Mouse (Mus musculus) liver, embryonic 14.5 days (tissue): ENCODE measurements around the gene Mdm4. TPM values are rescaled to one million over a fixed set of nuclear protein-coding genes. Genes with fewer than 3 reads are reported as not detected.

Experiments
- ATAC-seq: fragments of 200-750 bp; cut with Nextera tagmentation; 2 replicates; pipeline ENCODE4 v1.8.0; 2017; ENCODE audit warnings: moderate number of reproducible peaks, mild to moderate bottlenecking, moderate library complexity; ENCODE audit not compliant: insufficient read depth
- DNase-seq, 3 experiments: peaks; one replicate each; pipeline ENCODE4 v3.0.0-alpha.2; 2012 to 2013; ENCODE audit warnings: low read depth in 3 of 3, low spot score in 3 of 3
- H3K27ac ChIP-seq: fragments of 300-500 bp; sonication (generic); 2 replicates; pipeline ENCODE4 v1.5.1; 2014; ENCODE audit warnings: moderate library complexity, mild to moderate bottlenecking, control low read depth, inconsistent platforms
- H3K27me3 ChIP-seq: fragments of 300-500 bp; sonication (generic); 2 replicates; pipeline ENCODE4 v1.6.1; 2014; ENCODE audit warnings: mild to moderate bottlenecking, low read length, moderate library complexity; ENCODE audit not compliant: control insufficient read depth, insufficient read depth
- H3K36me3 ChIP-seq: fragments of 300-500 bp; sonication (generic); replicated peaks from 2 replicates; pipeline ENCODE4 v1.6.1; 2014; ENCODE audit warnings: low read depth; ENCODE audit not compliant: control insufficient read depth, insufficient read depth
- H3K4me1 ChIP-seq, 2 experiments: fragments of 200-500 bp in 1 of 2; fragments of 300-500 bp in 1 of 2; sonication (generic) in 1 of 2; replicated peaks; 2 replicates each; pipeline ENCODE4 v1.6.1; 2012 to 2014; ENCODE audit warnings: antibody characterized with exemption in 1 of 2, inconsistent platforms in 1 of 2, low read length in 1 of 2; ENCODE audit not compliant: control insufficient read depth in 2 of 2, insufficient read depth in 2 of 2
- H3K4me2 ChIP-seq: fragments of 300-500 bp; sonication (generic); 2 replicates; pipeline ENCODE4 v1.6.1; 2014; ENCODE audit warnings: low read depth, mild to moderate bottlenecking, control low read depth, moderate library complexity
- H3K4me3 ChIP-seq, 2 experiments: fragments of 200-500 bp in 1 of 2; fragments of 300-500 bp in 1 of 2; sonication (generic) in 1 of 2; 2 replicates each; pipeline ENCODE4 v1.5.1; 2012 to 2014; ENCODE audit warnings: low read depth in 2 of 2, low read length in 2 of 2, mild to moderate bottlenecking in 2 of 2, control low read depth in 1 of 2, inconsistent platforms in 1 of 2, moderate library complexity in 1 of 2; ENCODE audit not compliant: insufficient read depth in 1 of 2
- H3K9ac ChIP-seq: fragments of 300-500 bp; sonication (generic); replicated peaks from 2 replicates; pipeline ENCODE4 v1.6.1; 2014; ENCODE audit warnings: mild to moderate bottlenecking, control low read depth, moderate library complexity
- H3K9me3 ChIP-seq: fragments of 300-500 bp; sonication (generic); 2 replicates; pipeline ENCODE4 v1.6.1; 2016; ENCODE audit warnings: low read length, mixed read lengths; ENCODE audit not compliant: control insufficient read depth
- CTCF ChIP-seq: IDR thresholded peaks from 2 replicates; pipeline ENCODE4 v1.5.1; 2016; ENCODE audit warnings: antibody characterized with exemption, low read depth, control low read depth
- EP300 ChIP-seq: IDR thresholded peaks from 2 replicates; pipeline ENCODE4 v1.6.1; 2016; ENCODE audit warnings: antibody characterized with exemption, low read depth
- WGBS: fragments of 180-500 bp; shearing (Covaris S2); extraction: QIAGEN DNeasy Blood & Tissue Kit; methylation state at CpG from one replicate; pipeline ENCODE4 v1.1.7; 2014; ENCODE audit not compliant: insufficient replicate concordance; 5-methylcytosine and 5-hydroxymethylcytosine counted together
- polyA plus RNA-seq, 2 experiments: library from polyadenylated mRNA; depleted of rRNA in 1 of 2; stranded (reverse) in 1 of 2; unstranded in 1 of 2; fragments of >200 nt; fragmentation: Nextera tagmentation in 1 of 2; extraction: Ambion mirVana in 1 of 2; gene quantifications; 2 replicates each; pipeline versions ENCODE4 v1.2.1 to v1.2.3; 2012 to 2014

The Mdm4 gene
- polyA plus RNA-seq, 2 experiments = 11.6 to 25.9 TPM

DNA sequence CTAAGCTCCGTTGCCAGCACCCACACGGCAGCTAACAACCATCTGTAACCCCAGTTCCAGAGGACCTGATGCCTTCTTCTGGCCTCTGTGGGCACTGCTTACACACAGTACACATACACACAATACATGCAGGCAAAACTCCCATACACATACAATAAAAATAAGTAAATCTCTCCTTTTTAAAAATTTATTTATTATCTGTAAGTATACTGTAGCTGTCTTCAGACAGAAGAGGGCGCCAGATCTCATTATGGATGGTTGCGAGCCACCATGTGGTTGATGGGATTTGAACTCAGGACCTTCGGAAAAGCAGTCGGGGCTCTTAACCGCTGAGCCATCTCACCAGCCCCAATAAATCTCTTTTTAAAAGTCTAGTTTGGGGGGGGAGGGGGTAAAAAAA is 9.0 kb downstream of the Mdm4 start:
- 84% methylated on average over 7 of the region's 7 CpGs for WGBS
- no peak overlapping the region for H3K9ac ChIP-seq
- H3K9me3 ChIP-seq = no peaks in the 10 kb centered on the region
- H3K27ac ChIP-seq = no peak overlapping the region
- peaks cover 15% of the 10 kb centered on the region for H3K36me3 ChIP-seq
- H3K4me1 ChIP-seq = peaks cover 2 to 13% of the 10 kb centered on the region in 2 experiments; a peak in 3 of 4 replicates
- ATAC-seq (no peak), DNase-seq (no peak)
- no peak overlapping the region for H3K4me3 ChIP-seq
- TF ChIP-seq CTCF = peak; percentile 33
- TF ChIP-seq EP300 = no peak
- no peak overlapping the region for H3K4me2 ChIP-seq
- no peaks in the 10 kb centered on the region for H3K27me3 ChIP-seq

DNA sequence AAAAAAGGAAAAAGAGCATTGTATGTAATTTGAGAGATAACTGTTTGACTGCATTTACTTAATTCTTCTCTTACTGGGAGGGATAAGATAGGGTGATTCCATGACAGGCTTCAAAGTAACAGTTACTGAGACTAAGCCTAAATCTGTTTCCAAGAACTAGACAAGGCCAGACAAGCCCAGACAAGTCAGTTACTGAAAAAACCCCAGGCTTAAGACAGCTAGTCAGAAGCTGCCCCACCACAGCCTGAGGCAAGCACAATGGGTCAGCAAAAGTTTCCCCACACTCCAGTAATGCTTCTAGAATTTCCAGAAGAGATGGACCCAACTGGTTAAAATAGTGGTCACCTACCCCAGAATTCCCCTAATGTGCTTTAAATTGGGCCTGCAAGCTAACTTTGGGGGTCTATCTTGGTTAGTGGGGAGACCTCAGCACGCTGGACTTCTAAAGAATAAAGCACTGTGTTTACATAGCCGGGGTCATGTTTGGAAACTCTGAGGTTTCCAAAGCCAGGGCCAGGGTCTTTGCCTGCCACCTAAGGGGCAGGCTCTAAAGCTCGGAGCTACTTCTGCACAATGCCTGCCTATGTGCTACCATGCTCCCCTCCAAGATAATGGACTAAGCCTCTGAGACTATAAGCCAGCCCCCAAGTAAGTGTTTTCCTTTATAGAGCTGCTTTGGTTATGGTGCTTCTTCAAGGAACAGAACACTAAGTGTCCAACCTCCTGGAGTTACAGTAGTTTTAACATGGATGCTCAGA is 10.0 kb downstream of the Mdm4 start:
- Histone ChIP-seq H3K27me3 (no peaks in the 10 kb centered on the region), H3K9me3 (no peaks in the 10 kb centered on the region), H3K4me3 (no peak overlapping the region), H3K4me1 (peaks cover 2 to 13% of the 10 kb centered on the region in 2 experiments; a peak in 3 of 4 replicates), H3K4me2 (peak overlapping the region; percentile 8; the same call in 1 of the 2 replicates), H3K9ac (no peak overlapping the region), H3K27ac (no peak overlapping the region), H3K36me3 (peaks cover 20% of the 10 kb centered on the region)
- ATAC-seq (no peak), DNase-seq (no peak)
- no peak for TF ChIP-seq CTCF
- no peak for TF ChIP-seq EP300
- 64% methylated on average over 3 of the region's 3 CpGs for WGBS

DNA sequence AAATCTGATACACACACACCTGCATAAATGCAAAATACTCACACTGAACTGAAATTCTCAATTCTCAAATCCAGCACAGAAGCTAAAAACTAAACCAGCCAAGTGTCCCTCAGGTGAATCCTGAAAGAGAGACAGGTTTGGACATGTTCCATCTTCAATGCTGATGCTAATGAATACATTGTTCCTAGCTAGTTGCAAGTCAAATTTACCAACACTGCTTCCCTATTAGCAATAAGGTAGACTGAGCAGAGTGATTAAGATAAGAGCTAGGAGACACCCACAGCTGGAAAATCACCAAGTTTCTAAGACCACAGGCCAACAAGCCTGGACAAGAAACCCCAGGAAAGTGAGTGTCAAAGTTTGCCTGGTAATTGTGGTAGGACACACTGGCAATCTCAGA is 11.0 kb downstream of the Mdm4 start:
- Histone ChIP-seq H3K9ac (no peak overlapping the region), H3K4me1 (peaks cover 2 to 11% of the 10 kb centered on the region in 2 experiments; a peak in 3 of 4 replicates), H3K27ac (no peak overlapping the region), H3K36me3 (peaks cover 28% of the 10 kb centered on the region), H3K4me3 (no peak overlapping the region), H3K9me3 (no peaks in the 10 kb centered on the region), H3K4me2 (no peak overlapping the region), H3K27me3 (no peaks in the 10 kb centered on the region)
- ATAC-seq (no peak), DNase-seq (no peak)
- TF ChIP-seq EP300 = no peak

DNA sequence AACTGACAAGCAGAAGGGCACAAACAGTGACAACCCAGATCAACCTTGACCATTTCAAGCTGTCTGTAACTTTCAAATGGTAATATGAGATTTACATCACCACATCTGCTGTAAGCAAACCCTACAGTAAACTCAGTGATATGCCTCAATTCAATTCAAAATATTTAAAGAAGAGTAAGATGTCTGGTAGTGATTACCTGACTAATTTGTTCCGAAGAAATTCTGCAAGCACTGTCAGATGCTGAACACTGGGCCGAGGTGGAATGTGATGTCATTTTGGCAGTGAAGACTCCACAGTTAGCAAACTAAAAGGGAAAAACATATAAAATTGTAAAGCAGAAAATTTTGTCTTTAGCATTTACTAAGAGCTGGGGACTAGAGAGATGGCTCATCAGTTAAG is 11.8 kb downstream of the Mdm4 start:
- H3K9me3 ChIP-seq = no peaks in the 10 kb centered on the region
- DNase-seq (no peak), ATAC-seq (no peak)
- TF ChIP-seq EP300 (no peak), CTCF (no peak)
- peaks cover 0 to 8% of the 10 kb centered on the region in 2 experiments; a peak in 3 of 4 replicates for H3K4me1 ChIP-seq
- 89% methylated on average over 2 of the region's 2 CpGs for WGBS
- H3K9ac ChIP-seq = no peak overlapping the region
- H3K36me3 ChIP-seq = peaks cover 32% of the 10 kb centered on the region
- H3K27ac ChIP-seq = no peak overlapping the region
- no peak overlapping the region for H3K4me2 ChIP-seq
- no peak overlapping the region for H3K4me3 ChIP-seq
- no peaks in the 10 kb centered on the region for H3K27me3 ChIP-seq

DNA sequence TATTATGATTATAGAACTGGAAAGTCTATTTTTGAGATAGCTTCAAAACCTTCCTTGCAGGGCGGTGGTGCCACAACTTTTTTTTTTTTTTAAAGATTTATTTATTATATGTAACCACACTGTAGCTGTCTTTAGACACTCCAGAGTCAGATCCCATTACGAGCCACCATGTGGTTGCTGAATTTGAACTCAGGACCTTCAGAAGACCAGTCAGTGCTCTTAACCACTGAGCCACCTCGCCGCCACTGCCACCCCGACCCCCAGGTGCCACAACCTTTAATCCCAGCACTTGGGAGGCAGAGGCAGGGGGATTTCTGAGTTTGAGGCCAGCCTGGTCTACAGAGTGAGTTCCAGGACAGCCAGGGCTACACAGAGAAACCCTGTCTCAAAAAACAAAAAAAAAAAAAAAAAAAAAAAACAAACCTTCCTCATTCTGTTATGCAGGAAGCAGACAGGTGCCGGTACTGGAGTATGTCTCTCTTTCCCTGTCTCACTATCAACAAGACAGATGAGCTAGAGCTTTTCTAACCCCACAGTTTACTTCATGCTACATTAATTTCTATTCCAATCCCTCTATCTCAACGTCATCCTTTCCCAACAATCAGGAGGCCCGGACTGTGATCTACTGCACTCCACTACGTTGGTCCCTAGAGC is 13.5 kb downstream of the Mdm4 start:
- Histone ChIP-seq H3K4me3 (no peak overlapping the region), H3K27ac (no peak overlapping the region), H3K4me1 (peaks cover 0 to 8% of the 10 kb centered on the region in 2 experiments; a peak in 3 of 4 replicates), H3K9me3 (no peaks in the 10 kb centered on the region), H3K27me3 (no peaks in the 10 kb centered on the region), H3K9ac (no peak overlapping the region), H3K4me2 (no peak overlapping the region), H3K36me3 (peaks cover 44% of the 10 kb centered on the region)
- 85% methylated on average over 9 of the region's 9 CpGs for WGBS
- TF ChIP-seq CTCF (no peak), EP300 (no peak)
- ATAC-seq (no peak), DNase-seq (no peak)
